Mouse (Mus musculus) olfactory bulb, adult 2 months (tissue): ENCODE data around the gene Cbarp.

Source experiments
- CTCF ChIP-seq: fragments of 200-500 bp; IDR thresholded peaks from 2 replicates; pipeline ENCODE4 v1.5.1; 2012; ENCODE audit warnings: low read depth, mild to moderate bottlenecking, low read length, moderate library complexity; ENCODE audit not compliant: insufficient read depth
- POLR2A ChIP-seq: fragments of 200-500 bp; IDR thresholded peaks from 2 replicates; pipeline ENCODE4 v1.6.1; 2012; ENCODE audit warnings: mild to moderate bottlenecking, low read depth, low read length, moderate library complexity; ENCODE audit not compliant: insufficient read depth

DNA sequence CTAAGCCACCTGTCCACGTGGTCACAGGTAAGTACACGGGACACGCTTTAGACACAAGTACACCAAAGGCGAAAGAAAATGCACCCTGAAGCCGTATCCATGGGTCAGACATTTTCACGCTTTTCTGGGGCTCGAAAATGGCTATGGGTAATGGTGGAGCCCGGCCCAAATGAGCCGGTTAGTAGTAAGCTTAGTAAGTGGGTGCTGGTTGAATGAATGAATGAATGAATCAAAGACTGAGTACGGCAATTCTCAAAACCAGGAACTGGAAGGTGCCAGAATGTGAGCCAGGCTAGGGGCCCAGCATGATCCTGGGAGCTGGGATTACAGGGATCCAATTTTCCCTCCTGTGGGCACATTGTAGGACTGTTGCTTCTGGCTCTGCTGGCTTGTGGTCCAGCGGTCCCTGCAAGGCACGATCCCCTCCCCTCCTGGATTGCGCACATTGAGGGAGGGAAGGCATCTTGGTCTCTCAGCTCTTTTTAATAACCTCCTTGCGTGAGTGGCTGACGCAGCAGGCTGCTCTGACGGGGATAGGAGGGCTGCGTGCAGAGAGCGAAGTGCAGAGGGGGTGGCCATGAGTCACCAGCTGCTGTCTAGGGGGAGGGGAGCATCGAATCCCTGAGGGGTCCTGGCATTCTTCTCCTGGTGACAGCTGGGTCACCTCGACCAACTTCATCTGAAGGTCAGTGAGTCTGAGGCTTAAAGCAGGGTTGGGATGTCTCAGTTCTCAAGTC, 24.9 kb upstream of the Cbarp start, which contains the start of gene Cirbp:
- TF ChIP-seq CTCF: no peak
- no peak for TF ChIP-seq POLR2A
